Mouse (Mus musculus): Measurements from ENCODE around the gene Rpain. TPM values are rescaled to one million over a fixed set of nuclear protein-coding genes. Genes with fewer than 3 reads are reported as not detected.
A peak's percentile ranks its signal among the peaks of the same experiment; 100 is the strongest.

Rpain gene
- total RNA-seq (2021), result 10 to 100 TPM; 15.0 to 18.5 TPM

- peak; percentile 94 for DNase-seq
Measured at GRCm38 (mm10) chr11:70969821-70970559, at the start of gene Rpain, which contains the start of gene Nup88. Gene Rpain, plus strand, starts transcription at chr11:70970213. Gene Nup88, minus strand, starts transcription at chr11:70969973.

GRCm38 (mm10) chr11:70931461-70931860 is 38.6 kb upstream of the Rpain start:
- DNase-seq, result no peak

- no peak for DNase-seq
Measured at GRCm38 (mm10) chr11:70935316-70935715, 34.7 kb upstream of the Rpain start.

GRCm38 (mm10) chr11:70942596-70942995 is 27.4 kb upstream of the Rpain start:
- DNase-seq, result no peak

- DNase-seq, result no peak
Measured at GRCm38 (mm10) chr11:70943651-70944050, 26.4 kb upstream of the Rpain start.

GRCm38 (mm10) chr11:70944935-70945817 is 24.8 kb upstream of the Rpain start:
- no peak for DNase-seq

GRCm38 (mm10) chr11:70954711-70955110 is 15.3 kb upstream of the Rpain start:
- DNase-seq, result no peak

GRCm38 (mm10) chr11:70960786-70961554 is 9.0 kb upstream of the Rpain start:
- no peak for DNase-seq

GRCm38 (mm10) chr11:70964222-70964907 is 5.6 kb upstream of the Rpain start:
- no peak for DNase-seq

- no peak for DNase-seq
Measured at GRCm38 (mm10) chr11:70969271-70969794, 680 bp upstream of the Rpain start.

GRCm38 (mm10) chr11:70970560-70971540 is 837 bp downstream of the Rpain start:
- DNase-seq, result no peak

GRCm38 (mm10) chr11:70972586-70972985 is 2.6 kb downstream of the Rpain start:
- DNase-seq, result no peak

- DNase-seq, result no peak
Measured at GRCm38 (mm10) chr11:70973947-70974346, 3.9 kb downstream of the Rpain start.

GRCm38 (mm10) chr11:70975193-70975592 is 5.2 kb downstream of the Rpain start:
- no peak for DNase-seq

GRCm38 (mm10) chr11:70977293-70977692 is 7.3 kb downstream of the Rpain start:
- no peak for DNase-seq

- no peak for DNase-seq
Measured at GRCm38 (mm10) chr11:70980232-70980631, 10.2 kb downstream of the Rpain start.

- DNase-seq, result no peak
Measured at GRCm38 (mm10) chr11:70980751-70981510, 10.9 kb downstream of the Rpain start.

GRCm38 (mm10) chr11:70982030-70982429 is 12.0 kb downstream of the Rpain start:
- DNase-seq, result no peak

- DNase-seq, result peak; percentile 98
Measured at GRCm38 (mm10) chr11:70982557-70983228, 12.7 kb downstream of the Rpain start, which contains the start of gene C1qbp. Gene C1qbp, minus strand, starts transcription at chr11:70983026.

All from heart, postnatal 4 days (tissue).